Mouse (Mus musculus) lung, postnatal 25 days (tissue): ENCODE results near the gene Sphk1.

Source experiments
- DNase-seq: peaks from one replicate; pipeline ENCODE4 v3.0.0; 2022; ENCODE audit warnings: low spot score

Sphk1 gene

GRCm38 (mm10) chr11:116508689-116509088, 22.0 kb upstream of the Sphk1 start:
- no peak for DNase-seq

DNA sequence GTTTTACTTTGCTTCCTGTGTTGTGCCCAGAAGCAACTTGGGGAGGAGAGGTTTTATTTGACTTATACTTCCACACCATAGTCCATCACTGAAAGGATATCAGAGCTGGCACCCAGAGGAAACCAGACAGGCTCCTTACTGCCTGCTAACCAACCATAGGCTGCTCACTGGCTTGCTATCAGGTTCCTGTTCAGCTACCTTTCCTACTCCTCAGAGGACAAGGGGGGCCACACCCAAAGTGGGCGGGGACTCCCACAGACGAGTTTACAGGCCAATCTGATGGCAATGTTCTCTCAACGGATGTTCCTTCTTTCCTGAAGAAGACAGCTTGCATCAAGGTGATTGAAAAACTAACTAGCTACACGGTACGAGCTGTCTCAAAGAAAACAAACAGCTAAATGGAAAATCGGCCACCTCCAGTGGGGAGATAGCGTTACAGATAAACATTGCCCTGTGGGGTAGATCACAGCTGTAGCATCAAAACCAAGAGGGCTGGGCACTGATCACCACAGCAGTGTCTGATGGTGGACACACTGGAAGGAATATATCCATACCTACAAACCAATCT, 19.3 kb upstream of the Sphk1 start:
- no peak for DNase-seq

- DNase-seq: no peak
Measured at GRCm38 (mm10) chr11:116512154-116512553, 18.6 kb upstream of the Sphk1 start.

DNA sequence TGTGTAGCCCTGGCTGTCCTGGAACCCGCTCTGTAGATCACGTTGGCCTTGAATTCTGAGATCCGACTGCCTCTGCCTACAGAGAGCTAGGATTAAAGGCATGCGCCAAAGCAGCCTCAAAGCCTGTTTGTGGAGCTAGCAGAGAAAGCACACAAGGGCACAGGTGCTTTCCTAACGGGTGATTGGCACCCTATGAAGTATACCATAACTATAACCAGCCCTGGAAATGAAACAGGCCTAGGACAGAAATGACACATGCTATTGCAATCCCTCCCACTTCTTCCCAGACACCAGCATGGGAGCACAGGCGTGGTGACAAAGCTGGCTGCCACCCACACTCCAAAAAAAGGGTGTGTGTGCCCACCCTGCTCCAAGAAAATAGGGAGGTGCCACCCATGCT, 17.7 kb upstream of the Sphk1 start:
- no peak for DNase-seq

GRCm38 (mm10) chr11:116513531-116514038, 17.1 kb upstream of the Sphk1 start:
- DNase-seq: no peak

GRCm38 (mm10) chr11:116515330-116516020, 15.2 kb upstream of the Sphk1 start:
- no peak for DNase-seq

GRCm38 (mm10) chr11:116518482-116518881, 12.2 kb upstream of the Sphk1 start:
- peak; percentile 68 for DNase-seq

DNA sequence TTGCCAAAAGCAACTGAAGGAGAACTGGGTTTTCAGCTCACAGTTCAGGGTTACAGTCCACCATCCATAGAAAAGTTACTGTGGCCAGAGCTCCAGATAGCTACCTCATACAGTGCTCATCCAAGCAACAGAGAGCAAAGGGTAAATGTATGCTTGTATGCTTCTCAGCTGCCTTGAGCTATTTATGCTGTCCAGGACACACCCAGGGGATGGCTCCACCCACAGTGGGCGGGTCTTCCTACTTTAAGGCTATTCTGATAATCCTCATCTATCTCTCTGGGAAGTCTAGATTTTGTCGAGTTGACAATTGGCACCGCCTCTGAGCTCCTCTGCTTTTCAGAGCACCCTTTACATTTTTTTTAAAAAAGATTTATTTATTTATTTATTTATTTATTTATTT, 9.6 kb upstream of the Sphk1 start:
- DNase-seq: peak; percentile 10

DNA sequence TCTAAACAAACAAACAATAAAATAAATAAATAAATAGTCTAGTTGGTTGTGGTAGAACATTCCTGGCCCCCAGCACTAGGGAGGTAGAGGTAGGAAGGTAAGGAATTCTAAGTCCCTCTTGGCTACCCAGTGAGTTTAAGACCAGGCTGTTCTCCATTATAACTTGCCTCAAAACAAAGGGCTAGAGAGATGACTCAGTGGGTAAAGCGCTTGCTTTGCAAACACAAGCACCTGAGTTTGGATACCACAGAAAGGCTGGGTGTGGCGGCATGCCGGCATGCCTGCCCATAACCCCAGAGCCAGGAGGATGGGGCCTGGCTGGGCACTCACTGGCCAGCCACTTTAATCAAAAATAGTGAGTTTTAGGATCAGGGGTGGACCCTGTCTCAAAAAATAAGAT, 8.7 kb upstream of the Sphk1 start:
- peak; percentile 48 for DNase-seq

- peak; percentile 5 for DNase-seq
Measured at GRCm38 (mm10) chr11:116522886-116523698, 7.6 kb upstream of the Sphk1 start.

GRCm38 (mm10) chr11:116523699-116524189, 7.0 kb upstream of the Sphk1 start:
- peak; percentile 10 for DNase-seq

GRCm38 (mm10) chr11:116528636-116529320, 1.9 kb upstream of the Sphk1 start:
- no peak for DNase-seq

- DNase-seq: peak; percentile 16
Measured at GRCm38 (mm10) chr11:116531371-116532191, 856 bp downstream of the Sphk1 start.

DNA sequence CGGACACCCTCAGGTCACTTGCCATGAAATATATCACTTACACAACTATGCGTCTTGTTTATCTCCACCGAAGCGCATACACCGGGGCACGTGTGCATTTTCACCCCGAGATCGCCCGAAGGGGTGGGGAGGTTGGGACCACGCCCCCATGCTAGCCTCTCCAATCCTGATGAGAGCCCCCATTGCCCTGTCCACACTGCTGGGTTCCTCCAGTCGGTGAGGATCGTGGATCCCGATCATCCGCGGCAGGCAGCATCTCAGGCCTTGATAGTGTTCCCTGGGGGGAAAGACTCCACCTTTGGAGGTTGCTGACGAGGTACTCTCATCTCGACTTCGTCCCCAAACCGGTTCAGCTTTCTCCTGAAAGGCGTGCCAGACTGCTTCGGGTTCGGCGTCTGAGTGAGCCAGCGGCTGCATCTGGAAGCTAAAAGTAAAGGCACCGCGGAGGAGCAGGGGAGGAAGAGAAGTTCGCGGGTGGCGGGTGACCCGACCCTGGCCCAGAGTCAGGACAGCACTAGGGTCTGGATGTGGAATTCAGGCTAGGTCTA, 1.6 kb downstream of the Sphk1 start:
- peak; percentile 20 for DNase-seq

GRCm38 (mm10) chr11:116532810-116533338, 2.1 kb downstream of the Sphk1 start:
- peak; percentile 67 for DNase-seq

DNA sequence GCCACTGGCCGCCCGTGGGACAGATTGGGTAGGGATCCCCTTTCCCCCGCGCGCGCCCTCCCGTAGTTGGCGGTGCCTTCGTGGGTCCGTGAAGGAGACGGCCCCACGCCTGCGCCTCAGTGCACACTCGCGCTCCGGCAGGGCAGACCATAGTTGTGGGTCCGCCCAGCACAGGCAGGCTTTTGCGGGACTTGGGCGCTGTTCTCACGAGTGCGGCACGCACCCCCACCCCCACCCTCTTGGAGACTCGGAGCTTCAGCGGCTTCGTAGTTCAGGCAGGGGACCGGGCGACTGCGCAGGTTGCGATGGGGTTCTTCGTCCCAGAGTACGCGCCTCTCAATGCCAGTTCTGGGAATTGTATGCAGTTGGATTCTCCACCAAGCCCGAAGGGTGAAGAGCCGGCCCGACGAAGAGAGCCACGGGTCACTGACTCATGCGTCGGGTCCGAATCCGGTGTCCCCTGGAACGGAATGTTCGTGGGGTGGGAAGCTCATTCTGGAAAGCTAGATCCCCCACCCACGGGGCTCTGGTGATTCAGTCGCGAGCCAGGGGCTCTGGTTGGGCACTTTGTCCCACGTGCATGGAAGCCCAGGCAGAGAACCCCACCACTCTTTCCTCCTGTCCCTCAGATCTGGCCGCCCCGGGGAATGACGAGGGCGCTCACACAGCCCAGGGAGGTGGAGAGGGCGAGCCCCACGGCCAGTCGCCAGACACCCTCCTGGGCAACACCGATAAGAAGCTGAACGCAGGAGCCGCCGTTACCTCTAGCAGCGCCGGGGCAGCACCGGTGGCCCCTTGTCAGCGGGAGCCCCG, 2.8 kb downstream of the Sphk1 start:
- DNase-seq: peak; percentile 21

DNA sequence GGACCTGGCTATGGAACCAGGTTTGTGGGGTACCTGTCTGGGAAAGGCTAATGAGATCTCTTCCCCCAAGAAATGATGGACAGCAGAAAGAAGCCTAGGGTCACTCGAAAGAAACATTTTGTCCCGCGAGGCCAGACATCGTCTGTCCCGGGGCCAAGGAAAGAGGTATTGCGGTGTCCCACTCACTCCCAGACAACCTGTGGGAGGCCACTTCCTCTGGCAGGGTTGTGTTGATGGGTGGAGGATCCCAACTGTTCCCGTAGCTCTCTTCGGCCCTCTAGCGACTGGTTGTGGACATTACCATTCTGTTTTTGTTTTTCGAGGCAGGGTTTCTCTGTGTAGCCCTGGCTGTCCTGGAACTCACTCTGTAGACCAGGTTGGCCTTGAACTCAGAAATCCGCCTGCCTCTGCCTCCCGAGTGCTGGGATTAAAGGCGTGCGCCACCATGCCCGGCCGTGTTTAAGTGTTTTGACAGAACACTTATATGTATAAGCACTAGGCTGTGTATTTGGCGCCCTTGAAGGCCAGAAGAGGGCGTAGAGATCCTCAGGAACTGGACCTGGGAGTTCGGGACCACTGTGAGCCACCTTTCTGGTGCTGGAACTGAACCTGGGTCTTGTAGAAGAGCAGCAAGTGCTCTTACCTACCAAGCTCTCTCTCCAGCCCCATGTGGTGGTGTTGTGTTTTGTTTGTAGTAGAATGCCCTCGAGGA, 3.6 kb downstream of the Sphk1 start:
- DNase-seq: peak; percentile 76

DNA sequence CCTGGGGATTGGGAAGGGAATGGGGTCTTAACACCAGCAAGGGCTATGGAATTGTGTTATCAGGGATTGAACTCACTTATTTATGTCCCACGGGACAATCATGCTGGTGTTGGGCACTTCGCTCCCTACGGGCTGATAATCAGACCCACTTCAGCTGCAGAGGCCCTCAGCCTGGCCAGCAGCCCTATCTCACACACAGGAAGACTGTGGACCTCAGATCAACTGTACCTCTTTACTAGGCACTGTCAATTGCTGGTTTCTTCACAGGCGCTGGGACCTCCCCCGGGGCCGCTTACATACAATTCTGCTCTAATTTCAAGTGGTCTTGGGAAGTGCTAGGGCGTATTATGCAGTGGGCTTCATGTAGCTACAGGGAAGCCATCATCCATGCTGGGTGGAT, 6.0 kb downstream of the Sphk1 start:
- DNase-seq: no peak

DNA sequence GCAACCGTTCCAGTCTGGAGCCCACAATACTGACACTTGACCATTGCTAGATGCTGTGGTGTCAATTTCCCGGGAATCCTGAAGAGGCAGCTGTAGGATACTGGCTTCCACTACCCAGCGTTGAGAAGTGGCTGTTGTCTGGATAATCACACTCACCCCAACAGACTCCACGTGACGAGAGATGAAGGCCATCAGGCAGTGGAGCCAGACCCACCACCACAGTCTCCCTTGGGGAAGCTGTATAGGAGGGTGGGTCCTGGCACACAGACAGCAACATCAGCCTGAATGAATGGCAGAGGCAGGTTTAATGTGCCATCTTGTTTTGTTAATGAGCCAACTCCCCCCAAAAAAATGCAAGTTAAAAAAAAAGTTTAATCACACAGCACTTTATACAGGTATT, 6.7 kb downstream of the Sphk1 start:
- no peak for DNase-seq
